Comparison of ENCODE assay signal across 10 mouse cellular contexts in genomic region chr4:123392187-123392586, GRCm38 (mm10). TPM values are rescaled to one million over a fixed set of nuclear protein-coding genes. Genes with fewer than 3 reads are reported as not detected.
DNase-seq lines count a peak whose midpoint lies in the region; ATAC-seq and TF ChIP-seq lines count a peak whose summit lies in the region.
"Had no signal": no experiment of that assay in that cellular context is flagged by ENCODE, and none has a peak within 500 bp of the region (broad histone marks: within the 10 kb centered on the region; RNA-seq: fewer than 3 reads in every experiment).

No protein-coding gene starts in this region.

- DNase-seq in CD4-positive, CD25-positive, alpha-beta regulatory T cell, adult 2 months (ENCODE audit: low read depth, low spot score): peak; percentile 71
- DNase-seq in adipocyte (ENCODE audit: low spot score): peak; percentile 31
- peak; percentile 23 for DNase-seq in lung, postnatal 10 days
- DNase-seq in layer of hippocampus, postnatal 14 days (ENCODE audit: low spot score in 2 of 2): no peak
- no peak for DNase-seq in layer of hippocampus, adult 18-20 months (ENCODE audit: low spot score in 2 of 2)
- no peak for DNase-seq in right cerebral cortex, postnatal 14 days

- WGBS in intestine, postnatal 0 days: 100% methylated on average over 1 of the region's 1 CpGs
- WGBS in intestine, embryonic 16.5 days: 100% methylated on average over 1 of the region's 1 CpGs

- no peak overlapping the region for H3K4me2 ChIP-seq in intestine, postnatal 0 days (replicated peaks; ENCODE audit: low read depth)
- no peak overlapping the region for H3K4me2 ChIP-seq in intestine, embryonic 16.5 days (ENCODE audit: low read depth, low read length)
- H3K4me2 ChIP-seq: embryonic facial prominence, embryonic 15.5 days; lung, embryonic 15.5 days had no signal

- ATAC-seq in intestine, postnatal 0 days: no peak
- no peak for ATAC-seq in intestine, embryonic 16.5 days

- H3K9ac ChIP-seq in intestine, postnatal 0 days (ENCODE audit: low read depth, low read length): no peak overlapping the region
- H3K9ac ChIP-seq in intestine, embryonic 16.5 days (ENCODE audit: low read depth, low read length): no peak overlapping the region
- H3K9ac ChIP-seq: embryonic facial prominence, embryonic 15.5 days; lung, embryonic 15.5 days had no signal

- no peaks in the 10 kb centered on the region for H3K4me1 ChIP-seq in intestine, postnatal 0 days (replicated peaks; ENCODE audit: control insufficient read depth, insufficient read depth, low read length)
- H3K4me1 ChIP-seq in intestine, embryonic 16.5 days (ENCODE audit: control insufficient read depth, insufficient read depth, low read length): no peaks in the 10 kb centered on the region
- H3K4me1 ChIP-seq: embryonic facial prominence, embryonic 15.5 days; lung, embryonic 15.5 days had no signal

- no peaks in the 10 kb centered on the region for H3K27me3 ChIP-seq in intestine, postnatal 0 days (replicated peaks; ENCODE audit: control insufficient read depth, insufficient read depth, low read length)
- no peaks in the 10 kb centered on the region for H3K27me3 ChIP-seq in intestine, embryonic 16.5 days (replicated peaks; ENCODE audit: control insufficient read depth, insufficient read depth, low read length)
- H3K27me3 ChIP-seq: embryonic facial prominence, embryonic 15.5 days; lung, embryonic 15.5 days had no signal

- no peaks in the 10 kb centered on the region for H3K9me3 ChIP-seq in intestine, postnatal 0 days (ENCODE audit: control insufficient read depth)
- H3K9me3 ChIP-seq in intestine, embryonic 16.5 days (ENCODE audit: control insufficient read depth, low read length): no peaks in the 10 kb centered on the region
- H3K9me3 ChIP-seq: embryonic facial prominence, embryonic 15.5 days; lung, embryonic 15.5 days had no signal

- no peak overlapping the region for H3K27ac ChIP-seq in intestine, postnatal 0 days (ENCODE audit: low read depth, low read length)
- no peak overlapping the region for H3K27ac ChIP-seq in intestine, embryonic 16.5 days (ENCODE audit: low read length)
- H3K27ac ChIP-seq: embryonic facial prominence, embryonic 15.5 days; lung, embryonic 15.5 days had no signal

- TF ChIP-seq CTCF in intestine, postnatal 0 days (IDR thresholded peaks at IDR 0.05; ENCODE audit: low read depth): peak; percentile 76

- H3K36me3 ChIP-seq in intestine, postnatal 0 days (ENCODE audit: control insufficient read depth, insufficient read depth): peaks cover 62% of the 10 kb centered on the region
- peaks cover 13% of the 10 kb centered on the region for H3K36me3 ChIP-seq in intestine, embryonic 16.5 days (ENCODE audit: control insufficient read depth, insufficient read depth, low read length)

- H3K4me3 ChIP-seq in intestine, postnatal 0 days (ENCODE audit: low read depth, low read length): no peak overlapping the region
- no peak overlapping the region for H3K4me3 ChIP-seq in intestine, embryonic 16.5 days (ENCODE audit: low read length)
- H3K4me3 ChIP-seq: embryonic facial prominence, embryonic 15.5 days; lung, embryonic 15.5 days had no signal

RNA-seq across cellular contexts. Expression of gene Bmp8a, which starts 49.1 kb away (rescaled TPM):
- 7.3 and 8.1 TPM in 2 replicates for polyA plus RNA-seq in intestine, postnatal 0 days (2015; fragmentation: Nextera tagmentation; extraction: Ambion mirVana)
- polyA plus RNA-seq in intestine, embryonic 16.5 days (2015; fragmentation: Nextera tagmentation; extraction: Ambion mirVana): 0.64 and 1.1 TPM in 2 replicates
- total RNA-seq in layer of hippocampus, postnatal 14 days (2021): not detected
- not detected for total RNA-seq in layer of hippocampus, adult 18-20 months (2021)

Comparison
In these comparisons a context has a peak if more than half of its experiments do, and no peak if none do; other contexts are left out.
1. DNase-seq: peak in CD4-positive, CD25-positive, alpha-beta regulatory T cell, adult 2 months (single experiment), adipocyte (single experiment) and lung, postnatal 10 days (single experiment); none in layer of hippocampus, postnatal 14 days (0 of 2), layer of hippocampus, adult 18-20 months (0 of 2) and right cerebral cortex, postnatal 14 days (single experiment).